Mouse (Mus musculus) heart, embryonic 11.5 days (tissue): ENCODE measurements around the gene Olfr372. TPM values are rescaled to one million over a fixed set of nuclear protein-coding genes. Genes with fewer than 3 reads are reported as not detected.
"Not testable (repeated sequence)": the region's sequence is repeated elsewhere in the genome, so short reads cannot be mapped to it uniquely, and the experiment has no call there.

ENCODE experiments used
- ATAC-seq: fragments of 200-750 bp; cut with Nextera tagmentation; replicated peaks from 2 replicates; pipeline ENCODE4 v1.8.0; 2017; ENCODE audit warnings: moderate library complexity; ENCODE audit not compliant: insufficient number of reproducible peaks, low FRiP score, low TSS enrichment
- H3K27ac ChIP-seq: fragments of 300-500 bp; sonication (generic); 2 replicates; pipeline ENCODE4 v1.5.1; 2014; ENCODE audit warnings: mild to moderate bottlenecking, low read depth, low read length
- H3K27me3 ChIP-seq: fragments of 300-500 bp; sonication (generic); 2 replicates; pipeline ENCODE4 v1.6.1; 2014; ENCODE audit warnings: mild to moderate bottlenecking, low read length, mixed read lengths; ENCODE audit not compliant: control insufficient read depth, insufficient read depth
- H3K36me3 ChIP-seq: fragments of 300-500 bp; sonication (generic); 2 replicates; pipeline ENCODE4 v1.6.1; 2014; ENCODE audit warnings: mild to moderate bottlenecking, low read length, moderate library complexity, mixed read lengths; ENCODE audit not compliant: control insufficient read depth, insufficient read depth
- H3K4me1 ChIP-seq: fragments of 300-500 bp; sonication (generic); 2 replicates; pipeline ENCODE4 v1.6.1; 2014; ENCODE audit warnings: low read length; ENCODE audit not compliant: control insufficient read depth, insufficient read depth
- H3K4me2 ChIP-seq: fragments of 300-500 bp; sonication (generic); 2 replicates; pipeline ENCODE4 v1.6.1; 2014; ENCODE audit warnings: mild to moderate bottlenecking, moderate library complexity
- H3K4me3 ChIP-seq: fragments of 300-500 bp; sonication (generic); 2 replicates; pipeline ENCODE4 v1.5.1; 2014; ENCODE audit warnings: low read depth, low read length
- H3K9ac ChIP-seq: fragments of 300-500 bp; sonication (generic); 2 replicates; pipeline ENCODE4 v1.6.1; 2014; ENCODE audit warnings: mild to moderate bottlenecking, low read depth, low read length, moderate library complexity
- H3K9me3 ChIP-seq: fragments of 300-500 bp; sonication (generic); replicated peaks from 2 replicates; pipeline ENCODE4 v1.6.1; 2016; ENCODE audit warnings: low read length; ENCODE audit not compliant: control insufficient read depth
- WGBS: fragments of 180-500 bp; shearing (Covaris S2); extraction: QIAGEN DNeasy Blood & Tissue Kit; methylation state at CpG from one replicate; pipeline ENCODE4 v1.1.7; 2014; ENCODE audit not compliant: insufficient replicate concordance; 5-methylcytosine and 5-hydroxymethylcytosine counted together
- polyA plus RNA-seq: library from polyadenylated mRNA; unstranded; fragments of >200 nt; fragmentation: Nextera tagmentation; extraction: Ambion mirVana; gene quantifications from 2 replicates; pipeline ENCODE4 v1.2.1, GENCODE M21; 2014

Gene Olfr372
- not detected in 2 replicates for polyA plus RNA-seq

DNA sequence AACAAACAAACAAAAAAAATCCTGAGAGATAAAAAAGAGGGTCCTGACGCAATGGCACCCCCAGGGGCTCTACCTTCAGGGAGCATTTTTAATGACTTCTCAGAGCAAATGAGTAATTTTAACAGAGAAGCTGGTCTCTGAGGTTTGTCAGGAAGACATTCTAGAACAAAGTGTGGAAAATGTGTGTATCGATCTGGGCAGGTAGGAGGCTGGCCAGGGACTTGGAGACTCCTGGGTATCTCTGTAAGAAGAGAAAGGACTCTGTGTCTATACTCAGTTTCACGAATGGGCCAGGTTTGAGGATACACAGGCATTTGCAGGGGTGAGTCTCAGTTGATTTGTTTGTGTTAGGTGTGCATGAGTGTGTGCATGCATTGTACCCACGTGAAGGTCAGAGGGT, at the start of gene Olfr372:
Gene Olfr372, plus strand, starts transcription at position 301 of the 400 bp plus-strand sequence.
- not testable (repeated sequence) for H3K36me3 ChIP-seq, H3K4me1 ChIP-seq, ATAC-seq, H3K9me3 ChIP-seq, H3K4me3 ChIP-seq, H3K9ac ChIP-seq, H3K27me3 ChIP-seq, H3K4me2 ChIP-seq, H3K27ac ChIP-seq
- 56% methylated on average over 4 of the region's 4 CpGs for WGBS

- WGBS = 45% methylated on average over 1 of the region's 1 CpGs
- no peak overlapping the region for H3K9ac ChIP-seq
These were observed 41.6 kb upstream of the Olfr372 start for GRCm38 (mm10) chr8:71999434-71999833.

DNA sequence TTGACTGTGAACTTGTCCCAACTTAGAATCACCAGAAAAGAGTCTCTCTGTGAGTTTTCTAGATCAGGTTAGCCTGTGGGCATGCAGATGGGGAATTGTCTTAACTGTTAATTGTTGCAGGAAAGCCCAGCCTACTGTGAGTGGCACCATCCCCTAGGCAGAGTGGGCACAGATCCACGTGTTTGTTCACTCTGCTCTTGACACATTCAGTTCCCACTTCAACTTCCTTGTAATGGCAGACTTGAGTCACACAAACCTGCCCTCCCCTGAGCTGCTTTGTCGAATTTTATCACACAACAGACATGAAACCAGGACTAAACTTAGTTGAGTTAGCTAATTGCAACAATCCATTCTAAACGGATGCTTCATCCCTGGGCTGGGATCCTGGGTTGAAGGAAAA, 40.8 kb upstream of the Olfr372 start:
- no peaks in the 10 kb centered on the region for H3K4me1 ChIP-seq
- no peaks in the 10 kb centered on the region for H3K27me3 ChIP-seq
- no peak overlapping the region for H3K4me2 ChIP-seq
- H3K9me3 ChIP-seq = no peaks in the 10 kb centered on the region
- no peak for ATAC-seq
- H3K27ac ChIP-seq = no peak overlapping the region
- H3K4me3 ChIP-seq = no peak overlapping the region
- 55% methylated on average over 3 of the region's 3 CpGs for WGBS
- H3K36me3 ChIP-seq = no peaks in the 10 kb centered on the region
- no peak overlapping the region for H3K9ac ChIP-seq

More at GRCm38 (mm10) chr8:71999434-71999833, 41.6 kb upstream of the Olfr372 start:
- Histone ChIP-seq H3K27ac (no peak overlapping the region), H3K4me1 (no peaks in the 10 kb centered on the region), H3K4me3 (no peak overlapping the region), H3K4me2 (no peak overlapping the region), H3K36me3 (no peaks in the 10 kb centered on the region), H3K27me3 (no peaks in the 10 kb centered on the region), H3K9me3 (no peaks in the 10 kb centered on the region)
- no peak for ATAC-seq

GRCm38 (mm10) chr8:72002942-72003341, 38.1 kb upstream of the Olfr372 start:
- no peak overlapping the region for H3K4me2 ChIP-seq
- no peak overlapping the region for H3K9ac ChIP-seq
- ATAC-seq = no peak
- H3K9me3 ChIP-seq = no peaks in the 10 kb centered on the region
- no peaks in the 10 kb centered on the region for H3K4me1 ChIP-seq
- no peak overlapping the region for H3K27ac ChIP-seq
- H3K36me3 ChIP-seq = no peaks in the 10 kb centered on the region
- H3K27me3 ChIP-seq = no peaks in the 10 kb centered on the region
- H3K4me3 ChIP-seq = no peak overlapping the region

DNA sequence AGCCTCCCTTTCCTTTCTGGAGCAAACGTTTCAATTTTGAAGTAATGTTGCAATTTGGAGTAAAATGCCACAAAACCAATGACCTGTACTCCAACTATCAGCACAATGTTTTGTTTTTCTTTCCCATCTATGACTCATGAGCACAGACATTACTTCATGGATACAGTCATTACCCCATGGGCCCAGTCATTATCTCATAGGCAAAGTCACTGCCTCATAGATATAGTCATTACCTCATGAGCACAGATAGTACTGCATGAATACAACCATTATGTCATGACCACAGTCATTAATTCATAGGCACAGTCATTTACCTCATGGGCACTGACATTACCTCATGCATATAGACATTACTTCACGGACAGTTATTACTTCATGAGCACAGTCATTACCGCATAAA, 35.1 kb upstream of the Olfr372 start:
- ATAC-seq = no peak
- no peak overlapping the region for H3K27ac ChIP-seq
- H3K4me2 ChIP-seq = no peak overlapping the region
- H3K9ac ChIP-seq = no peak overlapping the region
- H3K36me3 ChIP-seq = no peaks in the 10 kb centered on the region
- 74% methylated on average over 3 of the region's 3 CpGs for WGBS
- no peaks in the 10 kb centered on the region for H3K27me3 ChIP-seq
- no peaks in the 10 kb centered on the region for H3K4me1 ChIP-seq
- no peaks in the 10 kb centered on the region for H3K9me3 ChIP-seq
- no peak overlapping the region for H3K4me3 ChIP-seq

- Histone ChIP-seq H3K4me1 (no peaks in the 10 kb centered on the region), H3K27ac (no peak overlapping the region), H3K27me3 (no peaks in the 10 kb centered on the region), H3K36me3 (no peaks in the 10 kb centered on the region), H3K4me2 (no peak overlapping the region), H3K9me3 (no peaks in the 10 kb centered on the region), H3K4me3 (no peak overlapping the region), H3K9ac (no peak overlapping the region)
- 63% methylated on average over 1 of the region's 1 CpGs for WGBS
- no peak for ATAC-seq
These were observed 34.3 kb upstream of the Olfr372 start for GRCm38 (mm10) chr8:72006763-72007162.

- Histone ChIP-seq H3K4me1 (no peaks in the 10 kb centered on the region), H3K9ac (no peak overlapping the region), H3K27me3 (no peaks in the 10 kb centered on the region), H3K27ac (no peak overlapping the region), H3K4me2 (no peak overlapping the region), H3K9me3 (no peaks in the 10 kb centered on the region), H3K4me3 (no peak overlapping the region), H3K36me3 (no peaks in the 10 kb centered on the region)
- no peak for ATAC-seq
- WGBS = 57% methylated on average over 3 of the region's 3 CpGs
These were observed 32.8 kb upstream of the Olfr372 start for GRCm38 (mm10) chr8:72008134-72008641.

DNA sequence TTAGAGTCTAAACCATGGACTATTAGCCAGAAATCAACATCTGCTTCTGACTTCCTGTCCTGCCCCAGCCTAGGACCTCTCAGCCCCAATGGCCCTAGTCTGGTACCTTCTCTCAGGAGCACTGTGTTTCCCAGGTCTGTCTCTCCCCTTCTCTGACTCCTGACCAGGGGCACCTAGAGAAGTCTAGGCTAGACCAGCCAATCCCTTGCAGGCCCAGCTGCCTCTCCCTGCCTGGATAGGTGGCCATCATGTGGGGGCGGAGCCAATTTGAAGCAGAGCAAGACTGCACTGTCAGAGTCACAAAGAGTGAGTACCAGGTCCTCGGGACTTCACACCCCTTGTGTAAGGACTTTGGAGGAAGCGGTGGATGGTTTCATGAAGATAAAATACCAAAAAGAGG, 31.5 kb upstream of the Olfr372 start, which contains the start of gene Cyp4f18:
Gene Cyp4f18, minus strand, starts transcription at position 154 of the 400 bp plus-strand sequence.
- H3K4me3 ChIP-seq = no peak within 1 kb of the TSS
- 57% methylated on average over 3 of the region's 3 CpGs for WGBS
- H3K4me2 ChIP-seq = no peak within 1 kb of the TSS
- no peak within 1 kb of the TSS for H3K27ac ChIP-seq
- no peaks in the 10 kb centered on the region for H3K4me1 ChIP-seq
- no peak for ATAC-seq
- no peaks in the 10 kb centered on the region for H3K9me3 ChIP-seq
- no peak within 1 kb of the TSS for H3K9ac ChIP-seq
- H3K36me3 ChIP-seq = no peaks in the 10 kb centered on the region
- no peaks in the 10 kb centered on the region for H3K27me3 ChIP-seq

- H3K27me3 ChIP-seq, H3K27ac ChIP-seq, H3K36me3 ChIP-seq, ATAC-seq, H3K9me3 ChIP-seq, H3K4me1 ChIP-seq, H3K4me3 ChIP-seq, H3K9ac ChIP-seq, H3K4me2 ChIP-seq: not testable (repeated sequence)
- 66% methylated on average over 6 of the region's 6 CpGs for WGBS
These were observed 27.4 kb upstream of the Olfr372 start for GRCm38 (mm10) chr8:72013506-72014228.
